Mouse (Mus musculus): Measurements from ENCODE around the gene Olfr681. TPM values are rescaled to one million over a fixed set of nuclear protein-coding genes. Genes with fewer than 3 reads are reported as not detected.

Olfr681 gene
- not detected for polyA plus RNA-seq (2014; fragmentation: Illumina TruSeq; extraction: RNeasy Lipid Tissue Mini Kit (QIAGEN cat#74804); ENCODE audit: low read depth, low replicate concordance)

DNA sequence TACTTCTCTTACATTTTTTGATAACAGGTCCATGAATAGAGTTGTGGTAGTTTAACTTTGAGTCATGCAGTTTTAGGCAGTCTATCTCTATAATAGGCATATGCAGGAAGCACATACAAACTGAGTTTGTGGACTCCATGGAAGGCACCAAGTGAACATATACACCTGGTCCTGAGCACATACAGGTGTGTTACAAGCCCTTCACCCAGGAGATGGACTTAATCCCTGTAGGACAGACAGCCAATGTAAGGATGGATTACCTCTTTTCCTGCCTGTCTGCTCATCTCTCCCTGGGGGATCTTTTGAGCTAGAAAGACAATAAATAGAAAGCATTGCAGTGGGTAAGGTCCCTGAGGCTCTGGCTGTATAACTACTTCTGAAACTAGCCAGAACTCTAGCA, at the start of gene Olfr681:
Olfr681 (plus strand) TSS at position 301 of the 400 bp plus-strand sequence.

DNA sequence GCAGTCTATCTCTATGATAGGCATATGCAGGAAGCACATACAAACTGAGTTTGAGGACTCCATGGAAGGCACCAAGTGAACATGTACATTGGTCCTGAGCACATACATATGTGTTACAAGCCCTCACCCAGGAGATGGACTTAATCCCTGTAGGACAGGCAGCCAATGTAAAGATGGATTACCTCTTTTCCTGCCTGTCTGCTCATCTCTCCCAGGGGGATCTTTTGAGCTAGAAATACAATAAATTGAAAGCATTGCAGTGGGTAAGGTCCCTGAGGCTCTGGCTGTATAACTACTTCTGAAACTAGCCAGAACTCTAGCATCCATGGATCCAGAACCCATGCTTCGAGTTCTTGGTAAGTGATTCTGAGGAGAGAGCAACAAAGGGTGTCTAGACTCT, 35.7 kb upstream of the Olfr681 start, which contains the start of gene Olfr679:
Olfr679 (plus strand) TSS at position 301 of the 400 bp plus-strand sequence.

DNA sequence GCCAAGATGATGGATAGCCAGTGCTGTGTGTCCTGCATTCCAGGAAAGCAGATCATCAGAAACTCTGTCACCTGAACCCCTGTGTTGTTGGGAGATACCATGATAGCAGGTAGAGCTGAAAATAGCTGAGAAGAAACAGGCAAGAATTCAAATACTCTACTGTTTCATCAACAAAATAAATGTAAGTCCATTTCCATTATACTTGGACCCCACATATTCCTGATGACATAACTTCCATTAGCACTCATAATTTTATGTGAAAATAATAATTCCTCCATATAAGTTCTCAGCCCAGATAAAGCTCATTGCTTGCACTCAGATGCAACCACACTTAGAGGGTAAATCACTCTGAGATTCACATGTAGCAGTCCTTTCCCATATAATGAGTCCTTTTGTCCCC, 23.9 kb upstream of the Olfr681 start, which contains the start of gene Olfr680-ps1:
Olfr680-ps1 (minus strand) TSS at position 101 of the 400 bp plus-strand sequence.

DNA sequence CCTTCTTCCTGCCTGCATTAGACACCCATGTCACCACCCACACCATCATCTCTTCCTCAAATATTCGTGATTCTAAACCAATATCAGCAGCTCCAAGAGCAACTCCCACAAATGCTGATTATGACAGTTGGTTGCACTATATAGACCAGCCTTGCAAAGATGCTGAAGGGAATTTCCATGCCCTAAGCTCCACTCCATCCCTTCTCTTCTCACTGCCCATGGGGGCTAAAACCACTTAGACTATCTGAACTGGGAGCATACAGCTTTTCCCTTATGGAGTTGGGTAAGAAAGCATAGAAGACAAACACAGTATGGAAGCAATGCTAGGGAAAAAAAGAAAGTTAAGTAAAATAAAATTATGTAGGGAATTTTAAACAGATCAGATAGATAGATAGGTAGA, 30.3 kb downstream of the Olfr681 start, which contains the start of gene Olfr683:
Olfr683 (minus strand) TSS at position 101 of the 400 bp plus-strand sequence.

DNA sequence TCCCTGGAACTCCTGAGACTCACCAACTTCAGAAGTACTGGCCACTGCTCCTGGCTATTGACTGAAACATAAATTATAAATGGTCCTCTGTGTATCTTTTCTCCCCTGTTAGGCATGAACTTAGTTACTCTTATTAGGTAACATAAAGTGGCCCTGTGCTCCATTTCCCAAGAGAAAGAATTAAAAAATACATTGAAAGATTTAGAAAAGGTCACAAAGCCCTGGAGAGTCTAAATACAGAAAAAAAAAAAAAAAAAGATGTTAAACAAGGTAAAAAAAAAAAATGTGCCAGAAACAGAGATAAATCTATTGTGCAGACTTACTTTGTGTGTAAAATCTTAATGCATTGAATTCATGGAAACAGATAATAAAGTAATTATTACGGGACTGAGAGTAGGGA, 46.9 kb downstream of the Olfr681 start, which contains the start of gene Olfr684:
Olfr684 (minus strand) TSS at position 101 of the 400 bp plus-strand sequence.

Other genes starting within 250 kb of the Olfr681 start
- not detected for gene Olfr665, start 238.8 kb upstream of the Olfr681 start, polyA plus RNA-seq (2014; fragmentation: Illumina TruSeq; extraction: RNeasy Lipid Tissue Mini Kit (QIAGEN cat#74804); ENCODE audit: low read depth, low replicate concordance)
- 0.20 TPM for gene Olfr666, start 220.9 kb upstream of the Olfr681 start, polyA plus RNA-seq (2014; fragmentation: Illumina TruSeq; extraction: RNeasy Lipid Tissue Mini Kit (QIAGEN cat#74804); ENCODE audit: low read depth, low replicate concordance)
- gene Olfr667, start 195.4 kb upstream of the Olfr681 start, polyA plus RNA-seq (2014; fragmentation: Illumina TruSeq; extraction: RNeasy Lipid Tissue Mini Kit (QIAGEN cat#74804); ENCODE audit: low read depth, low replicate concordance): not detected
- not detected for gene Olfr668, start 188.8 kb upstream of the Olfr681 start, polyA plus RNA-seq (2014; fragmentation: Illumina TruSeq; extraction: RNeasy Lipid Tissue Mini Kit (QIAGEN cat#74804); ENCODE audit: low read depth, low replicate concordance)
- gene Olfr669, start 182.6 kb upstream of the Olfr681 start, polyA plus RNA-seq (2014; fragmentation: Illumina TruSeq; extraction: RNeasy Lipid Tissue Mini Kit (QIAGEN cat#74804); ENCODE audit: low read depth, low replicate concordance): not detected
- not detected for gene Olfr670, start 154.2 kb upstream of the Olfr681 start, polyA plus RNA-seq (2014; fragmentation: Illumina TruSeq; extraction: RNeasy Lipid Tissue Mini Kit (QIAGEN cat#74804); ENCODE audit: low read depth, low replicate concordance)
- gene Olfr671, start 137.7 kb upstream of the Olfr681 start, polyA plus RNA-seq (2014; fragmentation: Illumina TruSeq; extraction: RNeasy Lipid Tissue Mini Kit (QIAGEN cat#74804); ENCODE audit: low read depth, low replicate concordance): not detected
- not detected for gene Olfr672, start 114.8 kb upstream of the Olfr681 start, polyA plus RNA-seq (2014; fragmentation: Illumina TruSeq; extraction: RNeasy Lipid Tissue Mini Kit (QIAGEN cat#74804); ENCODE audit: low read depth, low replicate concordance)
- not detected for gene Olfr675, start 88.4 kb upstream of the Olfr681 start, polyA plus RNA-seq (2014; fragmentation: Illumina TruSeq; extraction: RNeasy Lipid Tissue Mini Kit (QIAGEN cat#74804); ENCODE audit: low read depth, low replicate concordance)
- not detected for gene Olfr676, start 84.1 kb upstream of the Olfr681 start, polyA plus RNA-seq (2014; fragmentation: Illumina TruSeq; extraction: RNeasy Lipid Tissue Mini Kit (QIAGEN cat#74804); ENCODE audit: low read depth, low replicate concordance)
- not detected for gene Olfr677, start 65.5 kb upstream of the Olfr681 start, polyA plus RNA-seq (2014; fragmentation: Illumina TruSeq; extraction: RNeasy Lipid Tissue Mini Kit (QIAGEN cat#74804); ENCODE audit: low read depth, low replicate concordance)
- gene Olfr678, start 52.4 kb upstream of the Olfr681 start, polyA plus RNA-seq (2014; fragmentation: Illumina TruSeq; extraction: RNeasy Lipid Tissue Mini Kit (QIAGEN cat#74804); ENCODE audit: low read depth, low replicate concordance): not detected
- not detected for gene Olfr679, start 35.6 kb upstream of the Olfr681 start, polyA plus RNA-seq (2014; fragmentation: Illumina TruSeq; extraction: RNeasy Lipid Tissue Mini Kit (QIAGEN cat#74804); ENCODE audit: low read depth, low replicate concordance)
- not detected for gene Olfr680-ps1, start 24.0 kb upstream of the Olfr681 start, polyA plus RNA-seq (2014; fragmentation: Illumina TruSeq; extraction: RNeasy Lipid Tissue Mini Kit (QIAGEN cat#74804); ENCODE audit: low read depth, low replicate concordance)
- not detected for gene Olfr683, start 30.2 kb downstream of the Olfr681 start, polyA plus RNA-seq (2014; fragmentation: Illumina TruSeq; extraction: RNeasy Lipid Tissue Mini Kit (QIAGEN cat#74804); ENCODE audit: low read depth, low replicate concordance)
- not detected for gene Olfr684, start 46.8 kb downstream of the Olfr681 start, polyA plus RNA-seq (2014; fragmentation: Illumina TruSeq; extraction: RNeasy Lipid Tissue Mini Kit (QIAGEN cat#74804); ENCODE audit: low read depth, low replicate concordance)
- not detected for gene Olfr685, start 69.2 kb downstream of the Olfr681 start, polyA plus RNA-seq (2014; fragmentation: Illumina TruSeq; extraction: RNeasy Lipid Tissue Mini Kit (QIAGEN cat#74804); ENCODE audit: low read depth, low replicate concordance)
- not detected for gene Olfr686, start 90.6 kb downstream of the Olfr681 start, polyA plus RNA-seq (2014; fragmentation: Illumina TruSeq; extraction: RNeasy Lipid Tissue Mini Kit (QIAGEN cat#74804); ENCODE audit: low read depth, low replicate concordance)
- gene Olfr688, start 171.3 kb downstream of the Olfr681 start, polyA plus RNA-seq (2014; fragmentation: Illumina TruSeq; extraction: RNeasy Lipid Tissue Mini Kit (QIAGEN cat#74804); ENCODE audit: low read depth, low replicate concordance): not detected
- gene Olfr689, start 194.3 kb downstream of the Olfr681 start, polyA plus RNA-seq (2014; fragmentation: Illumina TruSeq; extraction: RNeasy Lipid Tissue Mini Kit (QIAGEN cat#74804); ENCODE audit: low read depth, low replicate concordance): not detected
- gene Olfr690, start 217.3 kb downstream of the Olfr681 start, polyA plus RNA-seq (2014; fragmentation: Illumina TruSeq; extraction: RNeasy Lipid Tissue Mini Kit (QIAGEN cat#74804); ENCODE audit: low read depth, low replicate concordance): not detected
- gene Olfr691, start 225.4 kb downstream of the Olfr681 start, polyA plus RNA-seq (2014; fragmentation: Illumina TruSeq; extraction: RNeasy Lipid Tissue Mini Kit (QIAGEN cat#74804); ENCODE audit: low read depth, low replicate concordance): not detected

Measured in adipose tissue, adult 10 weeks (tissue).